Comparison of ENCODE assay signal across 27 mouse cellular contexts in genomic region chrX:142670121-142670520, GRCm38 (mm10). TPM values are rescaled to one million over a fixed set of nuclear protein-coding genes. Genes with fewer than 3 reads are reported as not detected.
DNase-seq lines count a peak whose midpoint lies in the region; ATAC-seq lines count a peak whose summit lies in the region.
"Had no signal": no experiment of that assay in that cellular context is flagged by ENCODE, and none has a peak within 500 bp of the region (broad histone marks: within the 10 kb centered on the region; RNA-seq: fewer than 3 reads in every experiment).

No protein-coding gene starts in this region.

- no peaks in the 10 kb centered on the region for H3K9me3 ChIP-seq in embryonic facial prominence, embryonic 14.5 days (ENCODE audit: control insufficient read depth, low read length)
- H3K9me3 ChIP-seq in limb, embryonic 11.5 days (ENCODE audit: control insufficient read depth, low read length): no peaks in the 10 kb centered on the region
- no peaks in the 10 kb centered on the region for H3K9me3 ChIP-seq in midbrain, embryonic 10.5 days (replicated peaks)
- H3K9me3 ChIP-seq: forebrain, embryonic 15.5 days; G1E; hindbrain, embryonic 10.5 days; intestine, embryonic 15.5 days had no signal

- no peak overlapping the region for H3K4me3 ChIP-seq in embryonic facial prominence, embryonic 14.5 days (ENCODE audit: low read depth, low read length)
- H3K4me3 ChIP-seq in limb, embryonic 11.5 days (ENCODE audit: low read depth, low read length): no peak overlapping the region
- H3K4me3 ChIP-seq in midbrain, embryonic 10.5 days: no peak overlapping the region
- H3K4me3 ChIP-seq: forebrain, embryonic 15.5 days; hindbrain, embryonic 10.5 days; intestine, embryonic 15.5 days had no signal

- 0 out of 2 replicates have a peak, but pooled peaks have one; percentile 26 for ATAC-seq in embryonic facial prominence, embryonic 14.5 days (ENCODE audit: low read depth)
- ATAC-seq in limb, embryonic 11.5 days (ENCODE audit: insufficient number of reproducible peaks, low FRiP score, low TSS enrichment, low read depth): no peak
- no peak for ATAC-seq in erythroblast, adult 5-6 weeks (replicated peaks; ENCODE audit: low FRiP score, poor library complexity, severe bottlenecking)
- ATAC-seq: forebrain, embryonic 15.5 days; hindbrain, embryonic 16.5 days; intestine, embryonic 15.5 days; midbrain, embryonic 16.5 days had no signal

- H3K9ac ChIP-seq in embryonic facial prominence, embryonic 14.5 days (ENCODE audit: low read depth, low read length): no peak overlapping the region
- H3K9ac ChIP-seq in limb, embryonic 11.5 days (ENCODE audit: low read length): no peak overlapping the region
- H3K9ac ChIP-seq: forebrain, embryonic 15.5 days; intestine, embryonic 15.5 days; liver, embryonic 14.5 days had no signal

- H3K27me3 ChIP-seq in embryonic facial prominence, embryonic 14.5 days (replicated peaks; ENCODE audit: control insufficient read depth, insufficient read depth, low read length): peaks cover 3% of the 10 kb centered on the region; the same call in 1 of the 2 replicates
- H3K27me3 ChIP-seq in limb, embryonic 11.5 days (ENCODE audit: control insufficient read depth, insufficient read depth, low read length): no peaks in the 10 kb centered on the region
- peaks cover 91% of the 10 kb centered on the region for H3K27me3 ChIP-seq in midbrain, embryonic 10.5 days (ENCODE audit: low read depth, poor library complexity, severe bottlenecking)
- H3K27me3 ChIP-seq: forebrain, embryonic 15.5 days; intestine, embryonic 15.5 days had no signal

- WGBS in embryonic facial prominence, embryonic 14.5 days: 32% methylated on average over 3 of the region's 3 CpGs
- 36% methylated on average over 3 of the region's 3 CpGs for WGBS in limb, embryonic 11.5 days
- 66% methylated on average over 3 of the region's 3 CpGs for WGBS in midbrain, embryonic 10.5 days

- no peaks in the 10 kb centered on the region for H3K36me3 ChIP-seq in embryonic facial prominence, embryonic 14.5 days (ENCODE audit: control insufficient read depth, insufficient read depth, low read length)
- no peaks in the 10 kb centered on the region for H3K36me3 ChIP-seq in limb, embryonic 11.5 days (ENCODE audit: control insufficient read depth, insufficient read depth, low read length)
- no peaks in the 10 kb centered on the region for H3K36me3 ChIP-seq in midbrain, embryonic 10.5 days
- H3K36me3 ChIP-seq: forebrain, embryonic 15.5 days; G1E; hindbrain, embryonic 10.5 days; intestine, embryonic 15.5 days had no signal

- H3K4me2 ChIP-seq in embryonic facial prominence, embryonic 14.5 days (ENCODE audit: low read depth, low read length): peak overlapping the region; percentile 20; the same call in 1 of the 2 replicates
- H3K4me2 ChIP-seq in limb, embryonic 11.5 days (ENCODE audit: low read depth, severe bottlenecking): peak overlapping the region; percentile 15; the same call in 1 of the 2 replicates
- H3K4me2 ChIP-seq: forebrain, embryonic 15.5 days; intestine, embryonic 15.5 days had no signal

- peak overlapping the region; percentile 76 for H3K27ac ChIP-seq in embryonic facial prominence, embryonic 14.5 days (replicated peaks; ENCODE audit: low read depth, low read length)
- H3K27ac ChIP-seq in limb, embryonic 11.5 days (replicated peaks; ENCODE audit: low read depth, low read length): peak overlapping the region; percentile 56; the same call in 1 of the 2 replicates
- no peak overlapping the region for H3K27ac ChIP-seq in midbrain, embryonic 10.5 days (replicated peaks)
- H3K27ac ChIP-seq: forebrain, embryonic 15.5 days; hindbrain, embryonic 10.5 days; intestine, embryonic 15.5 days; liver, embryonic 14.5 days had no signal

- peak; percentile 37 for DNase-seq in embryo, embryonic 11 days
- DNase-seq in embryo, embryonic 10.5 days (ENCODE audit: low spot score): no peak
- DNase-seq in embryonic facial prominence, embryonic 14.5 days (ENCODE audit: low spot score): peak; percentile 71
- peak; percentile 24 for DNase-seq in limb, embryonic 11.5 days (ENCODE audit: low spot score)
- DNase-seq in adrenal gland, adult 8-10 months: no peak
- no peak for DNase-seq in thymus, postnatal 14 days
- no peak for DNase-seq in midbrain, embryonic 10.5 days (ENCODE audit: low spot score)
- DNase-seq: adrenal gland, postnatal 25 days; cerebellum, adult 11-12 months; cerebellum, adult 9-11 months; gastrocnemius, postnatal 10 days; heart, postnatal 14 days; kidney, adult 2 months; kidney, postnatal 4 days; liver; lung, adult 2 months; lung, postnatal 10 days; right cerebral cortex, postnatal 25 days; thymus, postnatal 25 days had no signal

- peaks cover 21% of the 10 kb centered on the region; the same call in 1 of the 2 replicates for H3K4me1 ChIP-seq in embryonic facial prominence, embryonic 14.5 days (ENCODE audit: control insufficient read depth, insufficient read depth, low read length)
- H3K4me1 ChIP-seq in limb, embryonic 11.5 days (ENCODE audit: control insufficient read depth, insufficient read depth, low read length): no peaks in the 10 kb centered on the region; the same call in 1 of the 2 replicates
- H3K4me1 ChIP-seq in midbrain, embryonic 10.5 days: no peaks in the 10 kb centered on the region
- H3K4me1 ChIP-seq: forebrain, embryonic 15.5 days; hindbrain, embryonic 10.5 days; intestine, embryonic 15.5 days had no signal

RNA-seq across cellular contexts. Expression of gene Tmem164, which starts 11.1 kb away (rescaled TPM):
- 31.8 and 34.7 TPM in 2 replicates for polyA plus RNA-seq in embryonic facial prominence, embryonic 14.5 days (2014; fragmentation: Nextera tagmentation; extraction: Ambion mirVana)
- polyA plus RNA-seq in limb, embryonic 11.5 days (2014; fragmentation: Nextera tagmentation; extraction: Ambion mirVana): 36.4 and 40.8 TPM in 2 replicates
- total RNA-seq in adrenal gland, adult 8-10 months (2022): 10 to 100 TPM; 30.6 to 58.6 (median 43.1) TPM
- polyA plus RNA-seq in midbrain, embryonic 10.5 days (2016; fragmentation: Nextera tagmentation; extraction: Ambion mirVana): 53.4 and 54.9 TPM in 2 replicates
- 12.3 and 18.6 TPM in 2 replicates for total RNA-seq in erythroblast, adult 5-6 weeks (2015; ENCODE audit: low replicate concordance)
- 11.0 and 12.2 TPM in 2 replicates for total RNA-seq in erythroblast, adult 5-6 weeks (2017; ENCODE audit: low replicate concordance)

Comparison
In these comparisons a context has a peak if more than half of its experiments do, and no peak if none do; other contexts are left out.
1. DNase-seq: peak in embryo, embryonic 11 days (single experiment), embryonic facial prominence, embryonic 14.5 days (single experiment) and limb, embryonic 11.5 days (single experiment); none in embryo, embryonic 10.5 days (single experiment), adrenal gland, adult 8-10 months (single experiment), thymus, postnatal 14 days (single experiment) and midbrain, embryonic 10.5 days (single experiment).